Mouse (Mus musculus) heart, postnatal 0 days (tissue): ENCODE data around the gene Capn8. TPM values are rescaled to one million over a fixed set of nuclear protein-coding genes. Genes with fewer than 3 reads are reported as not detected.

Source experiments
- ATAC-seq: fragments of 200-750 bp; cut with Nextera tagmentation; 2 replicates; pipeline ENCODE4 v1.8.0; 2017; ENCODE audit warnings: low read depth, moderate number of reproducible peaks, moderate library complexity; ENCODE audit not compliant: insufficient read depth
- DNase-seq: peaks from one replicate; pipeline ENCODE4 v3.0.0-alpha.2; 2016; ENCODE audit warnings: low spot score
- H3K27ac ChIP-seq: fragments of 300-500 bp; sonication (generic); 2 replicates; pipeline ENCODE4 v1.5.1; 2014; ENCODE audit warnings: low read depth, mild to moderate bottlenecking
- H3K27me3 ChIP-seq: fragments of 300-500 bp; sonication (generic); 2 replicates; pipeline ENCODE4 v1.6.1; 2014; ENCODE audit warnings: low read length, mixed read lengths; ENCODE audit not compliant: control insufficient read depth, insufficient read depth
- H3K36me3 ChIP-seq: fragments of 300-500 bp; sonication (generic); replicated peaks from 2 replicates; pipeline ENCODE4 v1.6.1; 2014; ENCODE audit warnings: low read length, mixed read lengths; ENCODE audit not compliant: control insufficient read depth, insufficient read depth
- H3K4me1 ChIP-seq: fragments of 300-500 bp; sonication (generic); 2 replicates; pipeline ENCODE4 v1.6.1; 2014; ENCODE audit warnings: antibody characterized with exemption; ENCODE audit not compliant: control insufficient read depth, insufficient read depth
- H3K4me2 ChIP-seq: fragments of 300-500 bp; sonication (generic); 2 replicates; pipeline ENCODE4 v1.6.1; 2014; ENCODE audit warnings: low read depth, mild to moderate bottlenecking, low read length, moderate library complexity
- H3K4me3 ChIP-seq: fragments of 300-500 bp; sonication (generic); 2 replicates; pipeline ENCODE4 v1.5.1; 2014; ENCODE audit warnings: low read depth, low read length
- H3K9ac ChIP-seq: fragments of 300-500 bp; sonication (generic); replicated peaks from 2 replicates; pipeline ENCODE4 v1.6.1; 2014; ENCODE audit warnings: low read depth, low read length, mixed read lengths
- H3K9me3 ChIP-seq: fragments of 300-500 bp; sonication (generic); replicated peaks from 2 replicates; pipeline ENCODE4 v1.6.1; 2016; ENCODE audit warnings: low read length; ENCODE audit not compliant: control insufficient read depth
- CTCF ChIP-seq: IDR thresholded peaks from 2 replicates; pipeline ENCODE4 v1.5.1; 2016; ENCODE audit warnings: antibody characterized with exemption, control low read depth, low read depth
- EP300 ChIP-seq: IDR thresholded peaks from 2 replicates; pipeline ENCODE4 v1.6.1; 2016; ENCODE audit warnings: antibody characterized with exemption, low read depth
- WGBS: fragments of 180-500 bp; shearing (Covaris S2); extraction: QIAGEN DNeasy Blood & Tissue Kit; methylation state at CpG from one replicate; pipeline ENCODE4 v1.1.7; 2014; 5-methylcytosine and 5-hydroxymethylcytosine counted together
- polyA plus RNA-seq: library from polyadenylated mRNA; unstranded; fragments of >200 nt; fragmentation: Nextera tagmentation; extraction: Ambion mirVana; gene quantifications from 2 replicates; pipeline ENCODE4 v1.2.1, GENCODE M21; 2015
- total RNA-seq: library from RNA; depleted of rRNA; stranded (reverse); fragments of >200 nt; gene quantifications from 2 replicates; pipeline ENCODE4 v1.2.3, GENCODE M21; 2014; ENCODE audit warnings: low replicate concordance

The Capn8 gene
- total and polyA plus RNA-seq, 2 experiments from 2014 or later: not detected

GRCm38 (mm10) chr1:182525601-182526000 lies 39.2 kb upstream of the Capn8 start:
- WGBS: 97% methylated on average over 3 of the region's 3 CpGs
- Histone ChIP-seq H3K27ac (no peak overlapping the region), H3K4me1 (peaks cover 3% of the 10 kb centered on the region), H3K9me3 (no peaks in the 10 kb centered on the region), H3K36me3 (no peaks in the 10 kb centered on the region), H3K4me3 (no peak overlapping the region), H3K9ac (no peak overlapping the region), H3K4me2 (no peak overlapping the region), H3K27me3 (no peaks in the 10 kb centered on the region)
- no peak for ATAC-seq
- DNase-seq: no peak
- TF ChIP-seq EP300 (no peak), CTCF (no peak)

- 56% methylated on average over 13 of the region's 13 CpGs for WGBS
- DNase-seq (no peak), ATAC-seq (no peak)
- no peak overlapping the region for H3K4me2 ChIP-seq
- H3K9me3 ChIP-seq: no peaks in the 10 kb centered on the region
- H3K4me1 ChIP-seq: no peaks in the 10 kb centered on the region
- TF ChIP-seq CTCF (no peak), EP300 (no peak)
- H3K9ac ChIP-seq: no peak overlapping the region
- H3K27me3 ChIP-seq: no peaks in the 10 kb centered on the region
- no peaks in the 10 kb centered on the region for H3K36me3 ChIP-seq
- peak overlapping the region; percentile 1; the same call in 1 of the 2 replicates for H3K27ac ChIP-seq
- H3K4me3 ChIP-seq: no peak overlapping the region
Measured at GRCm38 (mm10) chr1:182527261-182527766, 37.5 kb upstream of the Capn8 start.

GRCm38 (mm10) chr1:182527921-182528858 lies 36.6 kb upstream of the Capn8 start:
- H3K9ac ChIP-seq: no peak overlapping the region
- TF ChIP-seq CTCF: no peak

GRCm38 (mm10) chr1:182533583-182533982 lies 31.2 kb upstream of the Capn8 start:
- H3K27me3 ChIP-seq: no peaks in the 10 kb centered on the region
- no peaks in the 10 kb centered on the region for H3K36me3 ChIP-seq
- no peak overlapping the region for H3K9ac ChIP-seq
- no peaks in the 10 kb centered on the region for H3K4me1 ChIP-seq
- no peak for ATAC-seq
- TF ChIP-seq CTCF (no peak), EP300 (no peak)
- H3K9me3 ChIP-seq: 0 out of 2 replicates have a peak, but pooled peaks cover 8% of the 10 kb centered on the region
- H3K27ac ChIP-seq: no peak overlapping the region
- H3K4me3 ChIP-seq: no peak overlapping the region
- WGBS: 42% methylated on average over 3 of the region's 3 CpGs
- H3K4me2 ChIP-seq: no peak overlapping the region
- no peak for DNase-seq

More at GRCm38 (mm10) chr1:182527921-182528858, 36.6 kb upstream of the Capn8 start:
- 27% methylated on average over 19 of the region's 19 CpGs for WGBS
- no peaks in the 10 kb centered on the region for H3K4me1 ChIP-seq
- ATAC-seq: peak; percentile 67; the same call in 1 of the 2 replicates
- H3K9me3 ChIP-seq: 0 out of 2 replicates have a peak, but pooled peaks cover 7% of the 10 kb centered on the region
- no peak overlapping the region for H3K4me3 ChIP-seq
- peak overlapping the region; percentile 1; the same call in 1 of the 2 replicates for H3K27ac ChIP-seq
- H3K36me3 ChIP-seq: no peaks in the 10 kb centered on the region
- peak; percentile 78 for DNase-seq
- H3K27me3 ChIP-seq: no peaks in the 10 kb centered on the region
- no peak overlapping the region for H3K4me2 ChIP-seq

- Histone ChIP-seq H3K27ac (no peak overlapping the region), H3K36me3 (no peaks in the 10 kb centered on the region), H3K27me3 (no peaks in the 10 kb centered on the region), H3K9me3 (0 out of 2 replicates have a peak, but pooled peaks cover 8% of the 10 kb centered on the region), H3K4me2 (no peak overlapping the region), H3K4me3 (no peak overlapping the region), H3K4me1 (no peaks in the 10 kb centered on the region), H3K9ac (no peak overlapping the region)
- TF ChIP-seq EP300: no peak
- no peak for TF ChIP-seq CTCF
- DNase-seq: no peak
- no peak for ATAC-seq
- 81% methylated on average over 3 of the region's 3 CpGs for WGBS
Measured at GRCm38 (mm10) chr1:182535080-182535481, 29.7 kb upstream of the Capn8 start.
